Mouse (Mus musculus) G1E (cell line): ENCODE data around the gene Gjb5. TPM values are rescaled to one million over a fixed set of nuclear protein-coding genes. Genes with fewer than 3 reads are reported as not detected.
A peak's percentile ranks its signal among the peaks of the same experiment; 100 is the strongest.

Experiments
- ATAC-seq: 2 replicates; pipeline ENCODE4 v1.8.0; 2016; ENCODE audit warnings: mild to moderate bottlenecking; ENCODE audit not compliant: insufficient number of reproducible peaks, poor library complexity, low FRiP score, severe bottlenecking; ENCODE audit errors: extremely low read depth
- DNase-seq: peaks from one replicate; pipeline ENCODE4 v3.0.0; 2012; ENCODE audit warnings: low spot score
- H3K27me3 ChIP-seq: 2 replicates; pipeline ENCODE4 v1.6.1; 2012; ENCODE audit warnings: mild to moderate bottlenecking, low read length, inconsistent platforms; ENCODE audit not compliant: insufficient read depth
- H3K36me3 ChIP-seq: replicated peaks from 2 replicates; pipeline ENCODE3; 2012; ENCODE audit warnings: mild to moderate bottlenecking, inconsistent platforms
- H3K4me1 ChIP-seq: 2 replicates; pipeline ENCODE4 v1.6.1; 2012; ENCODE audit warnings: low read depth, low read length, inconsistent platforms, mixed read lengths; ENCODE audit not compliant: insufficient read depth
- H3K4me3 ChIP-seq: 2 replicates; pipeline ENCODE4 v1.5.1; 2012; ENCODE audit warnings: low read depth, mild to moderate bottlenecking, inconsistent platforms, low read length, moderate library complexity, mixed read lengths
- H3K9me3 ChIP-seq: replicated peaks from 2 replicates; pipeline ENCODE4 v1.6.1; 2012; ENCODE audit warnings: inconsistent platforms
- CTCF ChIP-seq: IDR thresholded peaks from 2 replicates; pipeline ENCODE4 v1.5.1; 2012; ENCODE audit warnings: low read depth, low read length, inconsistent platforms, mixed read lengths
- GATA1 ChIP-seq: IDR thresholded peaks from 2 replicates; pipeline ENCODE4 v1.6.1; 2012; ENCODE audit warnings: borderline replicate concordance, low read length, inconsistent platforms, mixed read lengths
- GATA2 ChIP-seq: IDR thresholded peaks from 2 replicates; pipeline ENCODE4 v1.6.1; 2012; ENCODE audit warnings: low read depth, low read length, inconsistent platforms, borderline replicate concordance
- POLR2AphosphoS5 ChIP-seq: IDR thresholded peaks from 2 replicates; pipeline ENCODE4 v1.6.1; 2012; ENCODE audit warnings: low read depth, low read length, inconsistent platforms; ENCODE audit not compliant: insufficient replicate concordance
- TAL1 ChIP-seq: conservative IDR thresholded peaks from 2 replicates; pipeline ENCODE4 v1.6.1; 2012; ENCODE audit warnings: low read depth, low read length, inconsistent platforms, mixed read lengths
- polyA plus RNA-seq: library from polyadenylated mRNA; stranded (reverse); fragments of >175 nt; gene quantifications from 2 replicates; pipeline ENCODE4 v1.2.3, GENCODE M21; 2012
- total RNA-seq, 2 experiments: library from RNA; stranded (forward) in 1 of 2; stranded (reverse) in 1 of 2; fragments of 200-1000 nt in 1 of 2; fragments of >200 nt in 1 of 2; fragmentation: Nextera tagmentation in 1 of 2; gene quantifications; 2 replicates each; pipeline ENCODE4 v1.2.3; 2014 to 2017

Gene Gjb5
- total and polyA plus RNA-seq, 3 experiments = 0.27 TPM; not detected in 2

GRCm38 (mm10) chr4:127354506-127355485, 3.2 kb downstream of the Gjb5 start:
- no peak for DNase-seq
- ATAC-seq = no peak
- Histone ChIP-seq H3K4me1 (no peaks in the 10 kb centered on the region), H3K9me3 (peaks cover 98% of the 10 kb centered on the region), H3K4me3 (no peak overlapping the region), H3K27me3 (no peaks in the 10 kb centered on the region), H3K36me3 (no peaks in the 10 kb centered on the region)
- TF ChIP-seq GATA2 (no peak), CTCF (no peak), POLR2AphosphoS5 (no peak), GATA1 (no peak), TAL1 (no peak)

DNA sequence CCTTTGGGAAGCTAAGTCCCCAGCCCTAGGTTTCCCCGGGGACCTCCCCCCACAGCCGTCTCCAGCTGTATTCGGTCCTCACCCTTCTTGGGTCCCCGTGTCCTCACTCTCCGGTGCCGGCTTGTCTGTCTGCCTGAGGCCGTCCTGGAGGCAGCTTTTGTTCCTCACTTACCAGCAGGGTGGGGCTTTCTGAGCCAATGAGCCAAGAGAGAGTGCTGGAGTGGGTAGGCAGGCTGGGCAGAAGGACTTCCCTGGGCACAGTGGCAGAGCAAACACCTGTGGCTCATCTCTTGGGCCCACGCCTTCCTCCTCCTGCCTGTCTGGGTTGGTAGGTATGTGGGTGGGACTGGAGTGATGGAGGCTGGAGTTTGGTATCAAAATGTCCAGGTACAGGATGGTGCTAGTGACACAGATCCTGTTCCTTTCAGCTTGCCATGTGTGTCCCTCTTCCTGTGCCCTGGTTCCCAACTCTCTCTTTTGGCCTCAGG, 4.0 kb downstream of the Gjb5 start, which contains the start of gene Gjb4:
TSS of gene Gjb4 (minus strand) at position 131 of the 488 bp plus-strand sequence.
- no peaks in the 10 kb centered on the region for H3K4me1 ChIP-seq
- H3K9me3 ChIP-seq = peaks cover 97% of the 10 kb centered on the region
- DNase-seq (no peak), ATAC-seq (no peak)
- H3K36me3 ChIP-seq = no peaks in the 10 kb centered on the region
- no peaks in the 10 kb centered on the region for H3K27me3 ChIP-seq
- H3K4me3 ChIP-seq = 0 out of 2 replicates have a peak within 1 kb of the TSS, but pooled peaks have one; percentile 11
- TF ChIP-seq TAL1 (no peak), CTCF (no peak), POLR2AphosphoS5 (no peak), GATA1 (no peak), GATA2 (no peak)

GRCm38 (mm10) chr4:127352594-127352993, 5.4 kb downstream of the Gjb5 start:
- DNase-seq (no peak), ATAC-seq (no peak)
- no peaks in the 10 kb centered on the region for H3K36me3 ChIP-seq
- peaks cover 97% of the 10 kb centered on the region for H3K9me3 ChIP-seq
- H3K4me1 ChIP-seq = no peaks in the 10 kb centered on the region
- TF ChIP-seq GATA1 (no peak), CTCF (no peak), POLR2AphosphoS5 (no peak), TAL1 (no peak), GATA2 (no peak)
- no peak overlapping the region for H3K4me3 ChIP-seq
- no peaks in the 10 kb centered on the region for H3K27me3 ChIP-seq

GRCm38 (mm10) chr4:127349560-127350300, 8.3 kb downstream of the Gjb5 start:
- Histone ChIP-seq H3K27me3 (no peaks in the 10 kb centered on the region), H3K4me1 (no peaks in the 10 kb centered on the region), H3K9me3 (peaks cover 95% of the 10 kb centered on the region), H3K4me3 (no peak overlapping the region), H3K36me3 (no peaks in the 10 kb centered on the region)
- TF ChIP-seq GATA1 = no peak
- no peak for TF ChIP-seq GATA2
- DNase-seq = no peak
- ATAC-seq = no peak

GRCm38 (mm10) chr4:127345000-127345399, 13.0 kb downstream of the Gjb5 start:
- H3K4me3 ChIP-seq = no peak overlapping the region
- no peaks in the 10 kb centered on the region for H3K36me3 ChIP-seq
- H3K4me1 ChIP-seq = no peaks in the 10 kb centered on the region
- DNase-seq (no peak), ATAC-seq (no peak)
- H3K27me3 ChIP-seq = no peaks in the 10 kb centered on the region
- TF ChIP-seq POLR2AphosphoS5 (no peak), TAL1 (no peak), GATA1 (no peak), CTCF (no peak), GATA2 (no peak)
- peaks cover 79% of the 10 kb centered on the region for H3K9me3 ChIP-seq

- peaks cover 66% of the 10 kb centered on the region for H3K9me3 ChIP-seq
Observed at GRCm38 (mm10) chr4:127341372-127341771, 16.6 kb downstream of the Gjb5 start.

More at GRCm38 (mm10) chr4:127341372-127341771, 16.6 kb downstream of the Gjb5 start:
- no peak for TF ChIP-seq CTCF
- TF ChIP-seq GATA2 = no peak
- no peak for TF ChIP-seq GATA1
- no peak for TF ChIP-seq TAL1
- TF ChIP-seq POLR2AphosphoS5 = no peak
- Histone ChIP-seq H3K4me1 (no peaks in the 10 kb centered on the region), H3K4me3 (no peak overlapping the region), H3K36me3 (no peaks in the 10 kb centered on the region), H3K27me3 (no peaks in the 10 kb centered on the region)
- ATAC-seq (no peak), DNase-seq (no peak)
